Mouse (Mus musculus): ENCODE data around the gene Gpd2. TPM values are rescaled to one million over a fixed set of nuclear protein-coding genes. Genes with fewer than 3 reads are reported as not detected.
A peak's percentile ranks its signal among the peaks of the same experiment; 100 is the strongest.

The Gpd2 gene
- 100 to 1,000 TPM in 2 of 4 experiments, 10 to 100 TPM in 2; 88.2 to 103 (median 100.0) TPM for total RNA-seq (2022)

DNA sequence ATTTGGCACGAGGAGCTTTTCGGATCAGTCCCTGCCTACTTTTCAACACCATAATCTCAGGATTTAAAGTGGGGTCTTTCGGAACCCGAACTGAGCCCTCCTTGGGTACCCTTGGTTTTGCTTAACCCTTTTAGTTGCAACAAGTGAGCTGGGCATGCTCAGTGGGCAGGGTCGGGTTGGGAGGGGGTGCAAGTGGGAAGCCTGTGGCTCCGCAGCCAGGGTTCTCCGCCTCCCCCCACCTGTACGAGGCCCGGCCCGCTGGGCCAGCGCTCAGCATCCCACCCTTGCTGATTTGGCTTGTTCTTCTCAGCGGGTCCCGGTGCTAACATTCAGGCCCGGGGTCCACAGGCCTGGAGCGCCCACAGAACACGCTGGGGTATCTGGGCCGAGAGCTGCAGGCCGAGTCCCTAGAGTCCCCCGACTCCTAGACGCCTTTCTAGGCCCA, at the start of gene Gpd2:
Gene Gpd2, plus strand, starts transcription at position 161 of the 445 bp plus-strand sequence.
- peak; percentile 24 to 46 for DNase-seq (ENCODE audit: low spot score in 2 of 2)

DNA sequence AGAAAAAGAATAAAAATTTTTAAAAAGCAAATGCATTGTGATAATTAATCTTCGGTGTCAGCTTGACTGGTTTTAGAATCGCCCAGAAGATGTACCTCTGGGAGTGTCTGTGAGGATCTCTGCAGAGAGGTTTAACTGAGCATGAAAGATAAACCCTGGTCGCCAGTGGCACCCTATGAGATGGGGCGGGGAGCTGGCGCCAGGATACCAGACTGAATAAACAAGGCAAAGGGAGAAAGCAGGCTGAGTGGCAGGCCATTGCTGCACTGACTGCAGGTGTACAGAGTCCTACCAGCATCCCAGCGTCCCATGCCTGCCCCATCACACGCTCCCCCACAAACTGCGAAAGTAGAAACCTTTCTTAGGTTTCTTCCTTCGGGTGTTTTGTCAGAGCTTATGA, 49.2 kb upstream of the Gpd2 start:
- DNase-seq (ENCODE audit: low spot score in 2 of 2) = no peak

DNA sequence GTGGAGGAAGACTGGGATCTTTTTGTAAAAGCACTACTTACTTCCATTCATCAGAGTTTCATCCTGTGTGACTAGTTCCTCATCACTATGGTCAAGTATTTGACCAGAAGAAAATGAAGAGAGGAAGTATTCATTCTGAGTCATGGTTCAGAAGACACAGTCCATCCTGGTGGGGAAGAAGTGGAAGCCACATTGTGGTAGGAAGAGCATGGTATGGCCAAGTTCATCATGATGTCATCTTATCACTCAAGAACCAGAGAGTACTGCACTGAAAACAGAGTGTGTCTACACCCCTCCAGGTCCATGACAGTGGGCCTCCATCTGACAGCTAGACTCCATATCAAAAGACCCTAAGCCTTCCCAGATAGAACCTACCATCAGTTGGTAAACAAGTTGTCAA, 46.6 kb upstream of the Gpd2 start:
- DNase-seq (ENCODE audit: low spot score in 2 of 2) = no peak

DNA sequence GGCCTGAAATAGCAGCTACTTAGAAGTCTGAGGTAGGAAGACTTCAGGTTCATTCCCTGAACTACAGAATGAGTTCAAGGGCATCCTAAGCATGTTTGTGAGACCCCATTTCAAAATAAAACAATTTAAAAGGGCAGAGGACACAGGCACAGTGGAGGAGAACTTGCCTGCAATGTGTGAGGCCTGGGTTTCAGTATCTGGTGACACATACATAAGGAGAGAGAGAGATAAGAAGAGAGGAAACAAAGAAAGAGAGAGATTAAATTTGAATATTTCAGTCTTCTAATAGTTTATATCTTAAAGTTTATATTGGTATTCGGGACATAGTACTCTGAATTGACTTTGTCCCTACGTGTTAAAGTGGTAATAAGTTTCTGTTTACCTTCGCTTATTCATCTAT, 38.4 kb upstream of the Gpd2 start:
- no peak for DNase-seq (ENCODE audit: low spot score in 2 of 2)

DNA sequence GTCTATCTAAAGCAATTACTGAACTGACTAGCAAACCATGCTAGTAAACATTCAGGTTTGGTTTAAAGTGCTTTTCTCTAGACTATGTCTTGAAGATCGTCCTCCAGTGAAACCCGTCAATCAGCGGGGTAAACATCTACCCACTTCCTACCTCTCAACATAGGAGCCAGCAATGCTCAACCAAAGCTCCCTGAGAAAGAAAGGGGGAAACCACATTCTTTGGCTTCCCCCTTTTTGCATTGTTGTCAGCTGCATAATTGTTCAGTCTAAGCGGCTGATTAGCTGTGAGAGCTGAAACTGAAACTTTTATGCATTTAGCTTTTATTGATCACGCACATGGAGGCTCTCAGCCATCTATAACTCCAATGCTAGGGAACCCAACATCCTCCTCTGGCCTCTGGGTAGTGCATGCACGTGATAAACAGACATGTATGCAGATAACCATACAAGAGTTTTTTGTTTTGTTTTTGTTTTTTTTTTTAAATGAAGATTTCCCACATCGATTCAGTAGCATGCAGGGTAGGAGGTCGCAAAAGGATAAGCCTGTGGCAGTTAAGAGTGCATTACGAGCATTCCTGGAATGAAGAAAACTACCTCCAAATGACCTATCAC, 28.9 kb upstream of the Gpd2 start:
- DNase-seq (ENCODE audit: low spot score in 2 of 2) = no peak

DNA sequence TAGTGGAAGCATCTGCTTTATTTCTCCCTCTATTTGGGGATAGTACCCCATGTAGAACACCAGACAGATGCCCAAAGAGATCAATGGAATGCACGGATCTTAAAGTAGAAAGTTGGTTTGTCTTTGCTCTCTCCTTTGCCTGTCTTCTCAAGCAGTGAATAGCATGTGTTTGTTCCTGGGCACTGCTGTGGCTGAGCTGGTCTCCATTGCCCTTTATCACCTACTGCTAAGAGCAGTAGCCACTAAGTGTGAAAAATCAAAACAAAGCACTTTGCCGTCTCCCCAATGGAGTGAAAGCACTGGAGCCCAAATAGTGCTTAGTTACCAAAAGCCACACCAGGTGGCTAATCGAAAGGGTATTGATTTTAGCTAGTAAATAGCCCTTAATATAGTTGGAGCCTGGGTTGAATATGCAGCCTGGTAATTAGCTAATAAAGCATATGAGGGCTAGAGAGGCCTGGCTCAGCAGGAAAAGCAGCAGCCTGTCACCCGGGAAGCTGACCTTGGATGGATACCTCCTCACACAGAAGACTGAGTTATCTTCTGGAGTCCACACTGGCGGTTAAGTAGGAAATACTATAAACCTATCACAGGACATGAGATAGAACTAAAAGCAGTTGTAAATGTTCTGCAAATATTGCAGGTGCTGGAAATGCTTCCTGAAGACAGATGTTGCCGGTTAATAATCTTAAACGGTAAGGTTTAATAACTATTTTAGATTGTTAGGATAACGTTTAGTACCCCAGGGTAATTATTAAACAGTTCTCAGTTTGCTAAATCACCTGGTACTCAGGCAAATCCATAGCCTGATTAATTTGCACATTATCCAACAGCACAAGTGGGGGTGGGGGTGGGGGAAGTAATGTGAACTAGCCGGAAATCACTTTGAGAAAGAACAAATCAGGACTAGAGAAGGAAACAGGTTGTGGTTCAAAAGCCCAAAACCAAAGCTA, 26.1 kb upstream of the Gpd2 start:
- no peak for DNase-seq (ENCODE audit: low spot score in 2 of 2)

DNA sequence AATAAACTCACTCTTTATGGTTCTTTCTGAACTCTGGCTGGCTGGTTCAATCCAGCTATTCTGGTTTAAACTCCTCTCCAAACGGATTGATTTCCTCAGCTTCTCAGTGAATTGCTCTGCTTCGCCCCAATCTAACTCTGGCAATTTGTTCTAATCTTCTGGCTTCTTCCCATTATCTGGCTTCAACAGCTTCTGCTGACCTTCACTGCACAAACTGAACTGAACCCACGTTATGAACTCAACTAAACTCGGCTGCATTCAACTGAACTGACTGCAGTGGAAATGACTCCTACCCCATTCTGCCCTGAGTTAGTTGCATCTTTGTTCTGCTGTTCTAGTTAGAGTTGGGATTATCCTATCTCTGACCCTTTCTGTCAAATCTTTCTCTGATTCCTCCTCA, 24.1 kb upstream of the Gpd2 start:
- DNase-seq (ENCODE audit: low spot score in 2 of 2) = no peak

DNA sequence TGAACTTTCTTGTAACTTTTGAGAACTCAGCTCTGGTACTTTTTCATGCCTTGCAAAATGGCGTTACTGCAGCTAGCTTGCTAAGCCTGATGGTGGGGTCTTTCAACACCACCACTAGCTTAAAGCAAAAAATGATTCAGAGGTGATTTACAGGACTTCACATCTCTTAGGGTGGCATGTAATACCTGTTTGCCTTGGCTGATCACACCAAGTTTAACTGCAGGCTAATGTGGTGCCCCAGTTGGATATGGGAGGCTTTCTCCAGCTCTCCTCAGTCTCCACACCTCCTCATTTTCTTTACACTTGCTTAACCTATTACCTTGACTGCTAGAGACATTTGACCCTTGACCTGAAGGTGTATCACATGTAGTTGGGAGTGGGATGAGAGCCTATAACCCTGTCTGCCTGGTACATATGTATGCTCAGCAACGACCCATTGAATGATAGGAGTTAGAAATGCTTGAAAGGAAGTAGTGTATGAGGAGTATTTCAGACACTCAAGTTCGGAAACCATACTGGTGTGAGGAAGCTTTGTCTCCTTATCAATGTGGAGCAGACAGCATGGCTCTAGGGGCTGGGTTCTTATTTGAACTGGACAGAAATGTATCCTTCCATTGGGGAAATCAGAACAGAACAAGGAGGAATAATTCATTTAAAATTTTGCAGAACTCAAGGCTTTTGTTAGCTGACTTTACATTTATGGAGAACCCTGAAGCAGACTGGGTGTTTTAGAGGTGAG, 14.0 kb upstream of the Gpd2 start:
- DNase-seq (ENCODE audit: low spot score in 2 of 2) = no peak

DNA sequence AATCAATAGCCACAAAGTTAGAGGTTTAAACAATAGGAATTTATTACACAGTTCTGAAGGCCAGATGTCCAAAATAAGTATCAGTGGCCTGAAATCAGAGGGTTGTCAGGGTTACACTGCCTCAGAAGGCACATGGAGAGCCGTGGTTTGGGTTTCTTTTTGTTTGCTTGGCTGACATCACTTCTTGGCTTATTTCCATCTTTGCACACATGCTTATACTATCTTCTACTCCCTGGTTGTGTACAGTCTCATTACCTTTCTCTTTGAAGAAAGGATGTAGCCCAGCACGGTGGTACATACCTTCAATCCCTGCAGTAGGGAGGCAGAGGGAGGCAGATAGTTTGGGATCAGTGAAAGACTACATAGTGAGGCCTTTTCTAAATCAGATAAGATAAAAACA, 12.2 kb upstream of the Gpd2 start:
- DNase-seq (ENCODE audit: low spot score in 2 of 2) = no peak

DNA sequence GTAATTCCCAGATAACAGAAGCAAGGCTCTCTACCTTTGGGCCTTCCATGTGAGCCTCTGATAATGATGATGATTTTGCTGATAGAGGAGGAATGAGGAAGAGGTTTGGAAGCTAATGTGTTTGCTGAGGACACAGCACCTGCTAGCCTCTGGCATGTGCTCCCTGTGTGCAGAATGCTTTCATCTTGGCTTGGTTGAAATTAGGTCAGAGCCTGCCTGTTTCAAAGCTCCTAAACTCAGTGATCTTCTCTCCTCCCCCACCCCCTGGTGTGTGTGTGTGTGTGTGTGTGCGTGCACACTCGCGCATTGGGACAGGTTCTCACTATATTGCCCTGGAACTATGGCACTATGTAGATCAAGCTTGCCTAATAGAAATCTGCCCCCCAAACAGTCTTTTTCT, 10.0 kb upstream of the Gpd2 start:
- DNase-seq (ENCODE audit: low spot score in 2 of 2) = no peak

DNA sequence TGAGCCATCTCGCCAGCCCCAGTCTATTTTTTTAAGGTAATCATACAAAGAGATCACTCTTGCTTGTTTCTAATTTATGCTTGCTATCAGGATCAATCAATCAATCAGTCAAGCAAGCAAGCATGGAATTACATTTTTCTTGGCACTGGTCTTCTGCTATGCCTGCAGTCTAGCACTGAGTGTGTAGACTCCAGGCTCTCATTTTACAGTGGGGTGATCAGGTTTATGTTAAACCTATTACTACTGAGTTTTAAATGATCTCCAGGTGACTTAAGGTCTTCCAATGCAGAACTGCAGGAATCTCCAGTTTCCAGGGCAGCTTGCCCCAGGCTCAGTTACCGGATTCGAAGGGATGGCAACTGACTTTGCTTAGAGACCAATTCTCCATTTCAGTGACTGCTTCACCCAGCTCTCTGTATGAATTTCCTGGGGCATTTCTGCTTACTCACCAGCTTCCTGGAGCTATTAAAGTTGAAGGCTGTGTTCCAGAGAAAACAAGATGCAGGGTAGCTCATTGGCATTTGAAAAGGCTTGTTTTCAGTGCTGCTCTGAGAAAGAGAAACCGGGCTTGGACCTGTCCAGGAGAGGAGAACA, 7.7 kb upstream of the Gpd2 start:
- no peak for DNase-seq (ENCODE audit: low spot score in 2 of 2)

DNA sequence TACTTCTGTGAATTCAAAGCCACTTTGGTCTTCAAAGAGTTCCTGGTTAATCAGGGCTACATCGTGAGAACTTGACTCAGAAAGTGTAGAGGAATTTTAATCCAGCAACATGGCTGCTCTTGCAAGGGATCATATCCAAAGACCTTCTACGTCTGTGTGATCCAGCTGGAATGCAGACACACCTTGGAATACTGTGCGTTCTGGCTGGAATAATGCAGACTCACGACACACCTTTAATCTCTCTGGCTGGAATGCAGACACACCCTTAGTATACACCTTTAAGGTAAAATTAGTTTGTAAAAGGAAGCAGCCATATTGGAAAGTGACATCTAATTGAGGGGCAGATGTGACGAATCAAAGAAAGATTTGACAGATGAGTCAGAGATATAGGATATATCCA, 6.0 kb upstream of the Gpd2 start:
- no peak for DNase-seq (ENCODE audit: low spot score in 2 of 2)

DNA sequence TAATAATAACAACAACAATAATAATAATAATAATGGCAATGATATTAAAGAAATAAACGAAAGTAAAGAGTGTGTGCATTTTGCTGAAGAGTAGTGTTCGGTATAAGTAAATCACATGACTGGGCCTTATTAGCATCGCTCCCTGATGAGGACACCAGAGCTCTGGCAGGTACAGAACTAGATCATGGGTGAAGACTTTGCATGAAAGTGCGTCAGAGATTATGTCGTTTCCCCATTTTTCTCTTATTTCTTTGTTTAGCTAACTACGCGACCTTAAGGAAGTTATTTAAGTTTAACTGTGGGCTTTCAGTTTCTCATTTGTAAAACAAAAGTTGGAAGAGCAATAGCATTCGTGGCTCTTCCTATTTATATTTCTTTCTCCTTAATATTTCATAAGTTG, 5.1 kb upstream of the Gpd2 start:
- no peak for DNase-seq (ENCODE audit: low spot score in 2 of 2)

DNA sequence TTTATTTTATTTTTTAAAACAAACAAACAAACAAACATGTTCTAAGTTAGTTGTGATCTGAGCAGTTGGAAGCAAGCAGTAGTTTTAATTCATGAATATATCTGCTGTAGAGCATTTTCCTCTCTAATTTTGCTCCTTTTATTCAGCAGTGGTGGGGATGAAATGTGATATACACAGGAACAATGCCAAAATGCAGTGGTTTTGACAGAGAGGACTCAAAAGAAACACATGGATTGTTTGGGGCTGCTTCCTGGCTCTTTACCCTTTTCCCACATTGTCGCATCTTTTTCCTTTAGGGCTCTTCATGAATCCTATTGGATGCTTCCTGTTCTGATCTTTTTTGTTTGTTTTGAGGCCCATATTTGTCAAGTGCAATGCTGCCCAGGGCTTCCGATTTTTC, 1.2 kb upstream of the Gpd2 start:
- DNase-seq (ENCODE audit: low spot score in 2 of 2) = no peak

DNA sequence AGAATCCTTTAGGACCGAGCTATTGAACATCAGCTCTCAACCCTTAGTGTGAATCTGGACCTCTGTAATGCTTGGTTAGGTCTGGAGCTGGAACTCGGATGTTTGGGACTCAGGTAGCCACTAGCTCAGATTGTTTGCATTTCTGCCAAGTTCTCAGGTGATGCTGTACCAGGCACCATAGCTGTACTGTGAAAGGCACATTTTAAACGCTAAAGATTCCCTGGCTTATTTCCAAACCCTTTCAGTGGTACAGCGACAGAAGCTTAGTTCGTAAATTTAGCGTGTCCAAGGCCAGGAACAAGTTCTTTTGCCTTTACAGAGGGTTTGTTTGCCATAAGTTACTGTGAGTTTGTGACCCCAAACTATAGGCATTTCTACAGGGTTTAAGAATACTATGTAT, 409 bp upstream of the Gpd2 start:
- DNase-seq (ENCODE audit: low spot score in 2 of 2) = no peak

DNA sequence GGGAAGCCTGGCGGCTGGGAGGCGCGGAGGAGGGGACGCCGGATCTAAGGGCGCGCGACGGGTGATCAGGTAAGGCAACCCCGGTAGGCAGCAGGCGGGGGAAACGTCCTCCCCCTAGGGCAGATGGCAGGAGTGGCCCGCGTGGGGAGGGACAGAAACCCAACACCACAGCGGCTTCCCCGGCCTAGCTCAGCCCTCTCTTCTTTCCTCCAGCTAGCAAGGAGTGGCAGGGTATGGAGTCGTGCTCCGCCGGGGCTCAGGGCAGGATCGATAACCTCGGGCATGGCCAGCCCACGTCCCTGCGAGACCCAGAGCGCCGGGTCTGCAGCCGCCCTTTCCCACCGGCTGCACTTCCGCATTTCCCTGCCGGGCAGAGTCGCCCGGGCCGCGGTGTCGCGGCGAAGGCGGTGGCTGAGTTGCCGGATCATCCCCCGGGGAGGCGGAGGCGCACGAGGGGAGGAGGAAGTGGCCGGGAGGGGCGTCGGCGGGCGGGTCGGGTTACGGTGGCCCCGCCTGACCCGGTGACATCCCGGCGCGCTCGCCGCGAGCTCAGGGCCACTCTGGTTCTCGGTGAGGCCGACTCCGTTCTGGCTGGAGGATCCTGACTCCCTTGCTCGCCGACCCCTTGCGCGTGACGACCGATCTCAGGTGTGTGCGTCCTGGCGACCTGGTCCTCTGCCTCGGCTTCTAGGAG, 632 bp downstream of the Gpd2 start:
- peak; percentile 50 to 53 for DNase-seq (ENCODE audit: low spot score in 2 of 2)

DNA sequence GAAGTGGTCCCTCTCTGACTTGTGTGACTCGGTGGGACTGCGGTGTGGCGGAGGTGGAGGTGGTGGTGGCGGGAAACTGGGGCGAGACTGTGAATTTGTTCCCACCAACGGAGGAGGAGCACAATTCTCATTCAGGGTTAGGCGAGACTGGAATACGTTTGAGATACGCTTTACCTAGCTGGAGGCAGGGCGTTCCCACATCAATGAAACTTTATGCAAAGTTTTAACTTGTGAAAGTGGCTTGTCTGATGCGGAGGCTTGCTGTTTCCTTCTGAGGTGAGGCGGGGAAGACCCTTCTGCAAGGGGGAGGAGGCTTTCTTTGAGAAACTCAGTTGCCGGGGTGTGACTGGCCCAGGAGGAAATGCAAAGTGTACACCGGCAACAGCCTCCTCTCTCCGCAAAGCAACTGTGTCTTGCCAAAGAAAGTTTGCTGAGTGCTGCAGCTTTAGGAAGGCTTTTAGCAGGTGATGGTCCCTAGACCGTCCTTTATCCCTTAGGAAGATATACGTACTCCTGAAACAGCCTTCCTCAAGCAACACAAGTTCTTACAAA, 1.3 kb downstream of the Gpd2 start:
- DNase-seq (ENCODE audit: low spot score in 2 of 2) = no peak

DNA sequence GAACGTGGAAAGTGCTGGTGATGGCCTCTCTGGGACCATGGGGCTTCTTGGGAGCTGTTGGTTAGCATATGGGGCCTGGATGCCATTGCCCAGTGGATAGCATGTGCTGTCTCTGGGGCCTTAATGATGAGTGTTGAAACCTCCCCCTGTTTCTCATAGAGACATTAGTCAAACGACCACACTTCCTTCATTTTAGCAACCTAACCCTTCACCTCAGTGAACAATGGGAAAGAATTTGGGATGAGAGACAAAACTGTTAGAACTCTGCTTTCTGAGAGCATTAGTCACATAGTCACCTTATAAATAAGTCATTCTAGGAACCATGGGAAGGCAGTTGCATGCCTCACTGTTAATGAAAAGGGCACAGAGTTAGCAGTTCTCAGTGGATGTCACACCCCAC, 1.9 kb downstream of the Gpd2 start:
- no peak for DNase-seq (ENCODE audit: low spot score in 2 of 2)

DNA sequence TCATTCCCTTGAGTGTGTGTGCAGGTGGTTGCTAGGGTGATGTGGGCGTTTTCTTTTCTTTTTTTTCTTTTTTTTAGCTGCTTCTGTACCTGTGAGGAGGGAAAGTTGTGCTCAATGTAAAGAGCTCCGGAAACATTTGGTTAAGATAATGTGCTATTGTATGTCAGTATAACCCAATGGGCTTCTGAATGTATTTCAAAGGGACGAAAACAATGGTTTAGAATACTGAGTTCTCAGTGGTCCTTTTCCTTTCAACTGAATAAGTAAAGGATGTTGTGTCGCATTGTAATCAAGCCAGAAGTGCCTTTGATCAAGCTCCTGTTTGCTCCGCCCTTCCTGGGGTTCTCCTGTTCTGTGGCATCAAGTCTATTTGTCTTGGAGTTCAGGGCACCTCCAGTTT, 6.6 kb downstream of the Gpd2 start:
- no peak for DNase-seq (ENCODE audit: low spot score in 2 of 2)

DNA sequence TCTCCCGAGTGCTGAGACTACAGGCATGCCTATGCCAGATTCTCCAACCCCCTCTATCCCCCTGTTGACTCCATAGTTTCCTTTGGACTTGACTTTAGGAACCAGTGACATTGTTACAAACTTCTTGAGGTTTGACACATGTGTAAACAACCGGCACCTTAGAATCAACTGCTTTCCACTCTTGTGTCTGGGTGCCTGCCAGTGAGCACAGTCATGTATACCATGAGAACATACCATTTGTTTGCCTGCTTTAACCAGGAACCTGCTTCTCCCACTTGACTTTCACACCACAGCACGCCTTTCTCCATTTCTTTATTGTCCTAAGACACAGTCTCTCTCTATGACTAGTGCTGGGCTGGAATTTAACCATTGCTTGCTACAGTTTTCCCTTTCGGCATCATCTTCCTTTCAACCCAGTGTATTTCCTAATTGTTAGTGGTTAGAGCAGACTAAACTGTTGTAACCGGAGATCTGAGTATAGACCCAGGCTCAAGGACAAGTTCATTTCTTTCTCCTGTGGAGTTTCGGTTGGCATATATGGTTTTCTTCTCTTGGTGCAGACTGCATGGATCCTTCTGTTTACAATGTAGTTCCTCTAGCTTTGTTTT, 8.4 kb downstream of the Gpd2 start:
- no peak for DNase-seq (ENCODE audit: low spot score in 2 of 2)

Data from left cerebral cortex, adult 8-10 months (tissue).